Mouse (Mus musculus) MEL (cell line): Measurements from ENCODE around the gene Tmtc4. TPM values are rescaled to one million over a fixed set of nuclear protein-coding genes. Genes with fewer than 3 reads are reported as not detected.

ENCODE experiments used
- DNase-seq: peaks from one replicate; pipeline ENCODE4 v3.0.0; 2011; ENCODE audit warnings: low read depth, low spot score
- H3K27ac ChIP-seq: 2 replicates; pipeline ENCODE4 v1.5.1; 2012; ENCODE audit warnings: low read depth, mild to moderate bottlenecking, control low read depth, low read length, moderate library complexity; ENCODE audit not compliant: control insufficient read depth
- H3K27me3 ChIP-seq, 2 experiments: fragments of 150-350 bp in 1 of 2; sonication (generic) in 1 of 2; 2 replicates each; pipeline ENCODE4 v1.6.1; 2012; ENCODE audit warnings: low read length in 2 of 2, mild to moderate bottlenecking in 2 of 2, improper control_type of control experiment in 1 of 2, moderate library complexity in 1 of 2; ENCODE audit not compliant: insufficient read depth in 2 of 2, control insufficient read depth in 1 of 2
- H3K36me3 ChIP-seq, 2 experiments: 2 replicates each; pipeline ENCODE4 v1.6.1; 2012 to 2014; ENCODE audit warnings: low read length in 2 of 2, improper control_type of control experiment in 1 of 2, inconsistent platforms in 1 of 2, mild to moderate bottlenecking in 1 of 2; ENCODE audit not compliant: insufficient read depth in 2 of 2, control insufficient read depth in 1 of 2
- H3K4me1 ChIP-seq, 2 experiments: fragments of 150-350 bp in 1 of 2; sonication (generic) in 1 of 2; 2 replicates each; pipeline ENCODE4 v1.6.1; 2012; ENCODE audit warnings: low read length in 2 of 2, improper control_type of control experiment in 1 of 2, mild to moderate bottlenecking in 1 of 2; ENCODE audit not compliant: insufficient read depth in 2 of 2, control insufficient read depth in 1 of 2
- H3K4me3 ChIP-seq, 2 experiments: fragments of 150-350 bp in 1 of 2; sonication (generic) in 1 of 2; 2 replicates each; pipeline ENCODE4 v1.5.1; 2012; ENCODE audit warnings: low read depth in 2 of 2, low read length in 2 of 2, mild to moderate bottlenecking in 2 of 2, moderate library complexity in 2 of 2, control low read depth in 1 of 2, improper control_type of control experiment in 1 of 2; ENCODE audit not compliant: control insufficient read depth in 1 of 2, insufficient read depth in 1 of 2
- H3K79me2 ChIP-seq: 2 replicates; pipeline ENCODE4 v1.6.1; 2012; ENCODE audit warnings: mild to moderate bottlenecking, low read length, moderate library complexity; ENCODE audit not compliant: control insufficient read depth, poor library complexity, insufficient read depth
- H3K9ac ChIP-seq: 2 replicates; pipeline ENCODE4 v1.6.1; 2012; ENCODE audit warnings: low read depth, mild to moderate bottlenecking, control low read depth, low read length, moderate library complexity; ENCODE audit not compliant: control insufficient read depth, poor library complexity, severe bottlenecking
- H3K9me3 ChIP-seq: fragments of 150-350 bp; sonication (generic); replicated peaks from 2 replicates; pipeline ENCODE4 v1.6.1; 2012; ENCODE audit warnings: mild to moderate bottlenecking, low read length, improper control_type of control experiment, moderate library complexity; ENCODE audit not compliant: insufficient read depth
- BHLHE40 ChIP-seq: IDR thresholded peaks from 2 replicates; pipeline ENCODE4 v1.6.1; 2012; ENCODE audit warnings: low read depth, mild to moderate bottlenecking, inconsistent platforms, low read length, improper control_type of control experiment, borderline replicate concordance
- CHD1 ChIP-seq: IDR thresholded peaks from 2 replicates; pipeline ENCODE4 v1.6.1; 2012; ENCODE audit warnings: low read depth, mild to moderate bottlenecking, inconsistent platforms, low read length, improper control_type of control experiment
- CHD2 ChIP-seq: IDR thresholded peaks from 2 replicates; pipeline ENCODE4 v1.6.1; 2011; ENCODE audit warnings: low read length, improper control_type of control experiment
- CTCF ChIP-seq, 3 experiments: IDR thresholded peaks in 2 of 3; conservative IDR thresholded peaks in 1 of 3; 2 replicates each; pipeline ENCODE4 v1.5.1; 2011 to 2012; ENCODE audit warnings: low read length in 3 of 3, low read depth in 2 of 3, mild to moderate bottlenecking in 2 of 3, improper control_type of control experiment in 1 of 3, inconsistent platforms in 1 of 3, mixed read lengths in 1 of 3, moderate library complexity in 1 of 3; ENCODE audit not compliant: control insufficient read depth in 1 of 3, insufficient read depth in 1 of 3, poor library complexity in 1 of 3, severe bottlenecking in 1 of 3
- E2F4 ChIP-seq: IDR thresholded peaks from 2 replicates; pipeline ENCODE4 v1.6.1; 2011; ENCODE audit warnings: low read depth, low read length, improper control_type of control experiment, borderline replicate concordance
- ELF1 ChIP-seq: IDR thresholded peaks from 2 replicates; pipeline ENCODE4 v1.6.1; 2014; ENCODE audit warnings: low read depth, mild to moderate bottlenecking, inconsistent platforms, low read length, improper control_type of control experiment, moderate library complexity
- EP300 ChIP-seq, 2 experiments: IDR thresholded peaks; 2 replicates each; pipeline ENCODE4 v1.6.1; 2011; ENCODE audit warnings: improper control_type of control experiment in 2 of 2, low read length in 2 of 2, low read depth in 1 of 2, mild to moderate bottlenecking in 1 of 2
- ETS1 ChIP-seq: IDR thresholded peaks from 2 replicates; pipeline ENCODE4 v1.6.1; 2012; ENCODE audit warnings: low read depth, mild to moderate bottlenecking, inconsistent platforms, low read length, improper control_type of control experiment, moderate library complexity
- GABPA ChIP-seq: IDR thresholded peaks from 2 replicates; pipeline ENCODE4 v1.6.1; 2012; ENCODE audit warnings: low read depth, mild to moderate bottlenecking, inconsistent platforms, low read length, improper control_type of control experiment, moderate library complexity
- GATA1 ChIP-seq: IDR thresholded peaks from 2 replicates; pipeline ENCODE4 v1.6.1; 2011; ENCODE audit warnings: low read depth, low read length, improper control_type of control experiment
- HCFC1 ChIP-seq: IDR thresholded peaks from 2 replicates; pipeline ENCODE4 v1.6.1; 2012; ENCODE audit warnings: low read depth, mild to moderate bottlenecking, inconsistent platforms, low read length, improper control_type of control experiment, moderate library complexity
- JUND ChIP-seq: IDR thresholded peaks from 2 replicates; pipeline ENCODE4 v1.6.1; 2011; ENCODE audit warnings: low read depth, mild to moderate bottlenecking, improper control_type of control experiment, low read length
- KAT2A ChIP-seq: conservative IDR thresholded peaks from 2 replicates; pipeline ENCODE4 v1.6.1; 2012; ENCODE audit warnings: low read depth, low read length, improper control_type of control experiment, inconsistent platforms
- MAFK ChIP-seq: IDR thresholded peaks from 2 replicates; pipeline ENCODE4 v1.6.1; 2011; ENCODE audit warnings: low read depth, mild to moderate bottlenecking, low read length, improper control_type of control experiment, borderline replicate concordance
- MAX ChIP-seq: IDR thresholded peaks from 2 replicates; pipeline ENCODE4 v1.6.1; 2011; ENCODE audit warnings: low read length, improper control_type of control experiment
- MAZ ChIP-seq: IDR thresholded peaks from 2 replicates; pipeline ENCODE4 v1.6.1; 2012; ENCODE audit warnings: low read depth, mild to moderate bottlenecking, inconsistent platforms, low read length, improper control_type of control experiment
- MEF2A ChIP-seq: IDR thresholded peaks from 2 replicates; pipeline ENCODE4 v1.6.1; 2014; ENCODE audit warnings: low read depth, mild to moderate bottlenecking, inconsistent platforms, low read length, improper control_type of control experiment; ENCODE audit not compliant: poor library complexity, insufficient replicate concordance, severe bottlenecking; ENCODE audit errors: extremely low read depth
- MXI1 ChIP-seq: IDR thresholded peaks from 2 replicates; pipeline ENCODE4 v1.6.1; 2011; ENCODE audit warnings: mild to moderate bottlenecking, low read depth, low read length, improper control_type of control experiment
- MYC ChIP-seq: IDR thresholded peaks from 2 replicates; pipeline ENCODE4 v1.6.1; 2011; ENCODE audit warnings: low read depth, mild to moderate bottlenecking, low read length, improper control_type of control experiment, moderate library complexity
- NELFE ChIP-seq: IDR thresholded peaks from 2 replicates; pipeline ENCODE4 v1.6.1; 2011; ENCODE audit warnings: low read depth, low read length, improper control_type of control experiment
- POLR2A ChIP-seq, 2 experiments: IDR thresholded peaks; 2 replicates each; pipeline ENCODE4 v1.6.1; 2011 to 2012; ENCODE audit warnings: low read length in 2 of 2, mild to moderate bottlenecking in 2 of 2, control low read depth in 1 of 2, improper control_type of control experiment in 1 of 2, low read depth in 1 of 2, moderate library complexity in 1 of 2; ENCODE audit not compliant: control insufficient read depth in 1 of 2, insufficient read depth in 1 of 2, poor library complexity in 1 of 2
- POLR2AphosphoS2 ChIP-seq: IDR thresholded peaks from 2 replicates; pipeline ENCODE4 v1.6.1; 2011; ENCODE audit warnings: low read length, improper control_type of control experiment
- POLR2AphosphoS5 ChIP-seq: IDR thresholded peaks from 2 replicates; pipeline ENCODE4 v1.6.1; 2012; ENCODE audit warnings: low read depth, borderline replicate concordance, mild to moderate bottlenecking, inconsistent platforms, low read length, moderate library complexity, mixed read lengths
- RAD21 ChIP-seq: IDR thresholded peaks from 2 replicates; pipeline ENCODE4 v1.6.1; 2011; ENCODE audit warnings: mild to moderate bottlenecking, low read depth, low read length, improper control_type of control experiment
- RCOR1 ChIP-seq: IDR thresholded peaks from 2 replicates; pipeline ENCODE4 v1.6.1; 2012; ENCODE audit warnings: low read depth, mild to moderate bottlenecking, inconsistent platforms, low read length, improper control_type of control experiment
- SIN3A ChIP-seq: IDR thresholded peaks from 2 replicates; pipeline ENCODE4 v1.6.1; 2012; ENCODE audit warnings: low read length, improper control_type of control experiment, inconsistent platforms
- SMC3 ChIP-seq: IDR thresholded peaks from 2 replicates; pipeline ENCODE4 v1.6.1; 2011; ENCODE audit warnings: low read depth, low read length, improper control_type of control experiment
- TAL1 ChIP-seq: IDR thresholded peaks from 2 replicates; pipeline ENCODE4 v1.6.1; 2012; ENCODE audit warnings: mild to moderate bottlenecking, inconsistent platforms, low read length, moderate library complexity, mixed read lengths
- TBP ChIP-seq: IDR thresholded peaks from 2 replicates; pipeline ENCODE4 v1.8.0; 2011; ENCODE audit warnings: low read depth, low read length, improper control_type of control experiment
- TCF12 ChIP-seq: IDR thresholded peaks from 2 replicates; pipeline ENCODE4 v1.6.1; 2014; ENCODE audit warnings: low read depth, mild to moderate bottlenecking, inconsistent platforms, low read length, improper control_type of control experiment, moderate library complexity
- UBTF ChIP-seq: IDR thresholded peaks from 2 replicates; pipeline ENCODE4 v1.6.1; 2012; ENCODE audit warnings: low read depth, mild to moderate bottlenecking, inconsistent platforms, low read length, improper control_type of control experiment, moderate library complexity, borderline replicate concordance; ENCODE audit not compliant: insufficient read depth
- USF1 ChIP-seq: IDR thresholded peaks from 2 replicates; pipeline ENCODE4 v1.6.1; 2014; ENCODE audit warnings: low read depth, mild to moderate bottlenecking, inconsistent platforms, low read length, improper control_type of control experiment, moderate library complexity
- USF2 ChIP-seq, 2 experiments: IDR thresholded peaks; 2 replicates each; pipeline ENCODE4 v1.6.1; 2011 to 2012; ENCODE audit warnings: improper control_type of control experiment in 2 of 2, low read length in 2 of 2, borderline replicate concordance in 1 of 2, inconsistent platforms in 1 of 2, low read depth in 1 of 2, mild to moderate bottlenecking in 1 of 2; ENCODE audit not compliant: insufficient read depth in 1 of 2
- ZC3H11A ChIP-seq: IDR thresholded peaks from 2 replicates; pipeline ENCODE4 v1.6.1; 2012; ENCODE audit warnings: low read depth, mild to moderate bottlenecking, inconsistent platforms, low read length, improper control_type of control experiment
- ZKSCAN1 ChIP-seq: IDR thresholded peaks from 2 replicates; pipeline ENCODE4 v1.6.1; 2012; ENCODE audit warnings: low read depth, mild to moderate bottlenecking, inconsistent platforms, low read length, improper control_type of control experiment, moderate library complexity
- ZMIZ1 ChIP-seq: IDR thresholded peaks from 2 replicates; pipeline ENCODE4 v1.6.1; 2012; ENCODE audit warnings: low read depth, mild to moderate bottlenecking, inconsistent platforms, low read length, improper control_type of control experiment, moderate library complexity
- polyA plus RNA-seq, 2 experiments: library from polyadenylated mRNA; stranded (reverse) in 1 of 2; unstranded in 1 of 2; fragments of >175 nt in 1 of 2; fragments of >200 nt in 1 of 2; gene quantifications; 2 replicates each; pipeline versions ENCODE4 v1.2.1 to v1.2.4; 2012; ENCODE audit warnings: low replicate concordance in 2 of 2, low read depth in 1 of 2; ENCODE audit not compliant: insufficient read length in 2 of 2, insufficient read depth in 1 of 2, missing spikeins in 1 of 2
- total RNA-seq: library from RNA; depleted of rRNA; stranded (reverse); fragments of 300-350 nt; gene quantifications from 2 replicates; pipeline ENCODE4 v1.2.3, GENCODE M21; 2012

Tmtc4 gene
- total and polyA plus RNA-seq, 3 experiments: 10.4 to 11.5 TPM; not detected in 1

DNA sequence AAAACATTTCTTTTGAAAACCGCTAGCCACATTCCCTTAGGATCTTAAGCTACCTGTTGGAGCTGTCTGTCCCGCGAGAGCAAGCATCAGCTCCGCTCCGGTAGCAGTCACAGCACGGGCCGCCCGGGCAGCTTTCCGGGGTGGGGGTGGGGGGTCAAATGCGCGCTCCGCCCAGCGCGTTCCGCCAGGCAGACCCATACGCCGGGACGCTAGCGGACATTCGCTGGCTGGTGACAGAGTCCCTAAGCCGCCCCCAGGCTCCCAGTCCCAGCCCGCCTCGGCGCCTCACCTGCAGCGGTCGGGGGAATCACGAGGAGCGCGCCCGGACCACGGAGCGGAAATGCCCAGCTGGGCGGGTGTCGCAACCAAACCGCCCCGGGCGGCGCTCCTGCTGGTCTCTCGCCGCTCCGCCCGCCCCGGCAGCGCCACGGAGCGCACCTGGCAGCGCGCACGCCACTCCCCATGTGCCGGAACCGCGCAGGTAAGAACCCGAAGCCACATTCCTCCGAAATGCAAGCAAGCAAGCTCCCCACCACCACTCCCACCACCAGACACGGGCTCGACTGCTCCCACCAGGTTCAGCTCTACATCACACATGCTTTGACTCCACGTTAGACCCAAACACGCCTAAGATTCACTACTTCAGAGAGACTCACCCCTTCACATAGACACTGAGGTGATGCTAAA lies 70.9 kb downstream of the Tmtc4 start:
- peak; percentile 87 for DNase-seq
- peak; percentile 34 for TF ChIP-seq TCF12
- TF ChIP-seq GABPA: no peak
- no peak for TF ChIP-seq MEF2A
- TF ChIP-seq USF2 (IDR thresholded peaks at IDR 0.05; ENCODE audit: borderline replicate concordance in 1 of 2, insufficient read depth in 1 of 2, low read depth in 1 of 2, low read length in 2 of 2): no peak
- TF ChIP-seq ZMIZ1: no peak
- no peak; the same call in 1 of the 2 replicates for TF ChIP-seq MAZ
- peak; percentile 45; the same call in 1 of the 2 replicates for TF ChIP-seq POLR2AphosphoS2
- TF ChIP-seq TBP: no peak
- TF ChIP-seq POLR2A (IDR thresholded peaks at IDR 0.05; ENCODE audit: control insufficient read depth in 1 of 2, insufficient read depth in 1 of 2, low read depth in 1 of 2, low read length in 2 of 2, poor library complexity in 1 of 2): peak; percentile 69 to 74
- TF ChIP-seq HCFC1: peak; percentile 77
- TF ChIP-seq MXI1: peak; percentile 70; the same call in 1 of the 2 replicates
- TF ChIP-seq GATA1: no peak
- TF ChIP-seq MAX: peak; percentile 74
- TF ChIP-seq CHD1: no peak
- no peak for TF ChIP-seq UBTF
- TF ChIP-seq ZC3H11A: no peak
- TF ChIP-seq ZKSCAN1: no peak
- 0 out of 2 replicates have a peak, but pooled peaks have one; percentile 28 for TF ChIP-seq SIN3A
- no peak for TF ChIP-seq BHLHE40
- TF ChIP-seq E2F4: no peak
- peak; percentile 64 for TF ChIP-seq CHD2
- TF ChIP-seq MYC: peak; percentile 62; the same call in 1 of the 2 replicates
- TF ChIP-seq KAT2A: no peak
- TF ChIP-seq JUND: no peak
- TF ChIP-seq RAD21: no peak
- TF ChIP-seq CTCF (IDR thresholded peaks at IDR 0.05 in 2 of 3, conservative IDR thresholded peaks at IDR 0.05 in 1 of 3; ENCODE audit: control insufficient read depth in 1 of 3, insufficient read depth in 1 of 3, low read depth in 2 of 3, low read length in 3 of 3, poor library complexity in 1 of 3, severe bottlenecking in 1 of 3): no peak
- no peak for TF ChIP-seq TAL1
- no peak for TF ChIP-seq SMC3
- no peak for TF ChIP-seq RCOR1
- peak in 1 of 2 experiments; percentile 37; a peak in 2 of 4 replicates for TF ChIP-seq EP300 (IDR thresholded peaks at IDR 0.05; ENCODE audit: low read depth in 1 of 2, low read length in 2 of 2)
- TF ChIP-seq ETS1: 0 out of 2 replicates have a peak, but pooled peaks have one; percentile 30
- TF ChIP-seq MAFK: no peak
- TF ChIP-seq NELFE: peak; percentile 75
- TF ChIP-seq POLR2AphosphoS5: no peak
- 0 out of 2 replicates have a peak, but pooled peaks have one; percentile 40 for TF ChIP-seq USF1
- peak; percentile 46; the same call in 1 of the 2 replicates for TF ChIP-seq ELF1

More for the DNA sequence above, 70.9 kb downstream of the Tmtc4 start:
- Histone ChIP-seq H3K9ac (peak overlapping the region; percentile 93), H3K4me1 (peaks cover 2 to 7% of the 10 kb centered on the region in 2 experiments; a peak in 3 of 4 replicates), H3K36me3 (peaks cover 0 to 22% of the 10 kb centered on the region in 2 experiments; a peak in 2 of 4 replicates), H3K27me3 (no peaks in the 10 kb centered on the region), H3K4me3 (peak overlapping the region; percentile 85 to 95), H3K27ac (peak overlapping the region; percentile 61), H3K79me2 (peaks cover 18% of the 10 kb centered on the region), H3K9me3 (no peaks in the 10 kb centered on the region)
